Mouse (Mus musculus) hindbrain, embryonic 15.5 days (tissue): ENCODE results near the gene Bpnt1. TPM values are rescaled to one million over a fixed set of nuclear protein-coding genes. Genes with fewer than 3 reads are reported as not detected.
A peak's percentile ranks its signal among the peaks of the same experiment; 100 is the strongest.

ENCODE experiments used
- ATAC-seq: fragments of 200-750 bp; cut with Nextera tagmentation; 2 replicates; pipeline ENCODE4 v1.8.0; 2017; ENCODE audit warnings: low read depth, moderate number of reproducible peaks, moderate TSS enrichment; ENCODE audit not compliant: low FRiP score
- H3K27ac ChIP-seq: fragments of 300-500 bp; sonication (generic); replicated peaks from 2 replicates; pipeline ENCODE4 v1.5.1; 2015; ENCODE audit warnings: mild to moderate bottlenecking, inconsistent platforms
- H3K27me3 ChIP-seq: fragments of 300-500 bp; sonication (generic); 2 replicates; pipeline ENCODE4 v1.6.1; 2015; ENCODE audit warnings: control low read depth, inconsistent platforms
- H3K36me3 ChIP-seq: fragments of 300-500 bp; sonication (generic); 2 replicates; pipeline ENCODE4 v1.6.1; 2015; ENCODE audit warnings: control low read depth, inconsistent platforms
- H3K4me1 ChIP-seq: fragments of 300-500 bp; sonication (generic); replicated peaks from 2 replicates; pipeline ENCODE4 v1.6.1; 2015; ENCODE audit warnings: control low read depth, inconsistent platforms
- H3K4me2 ChIP-seq: fragments of 300-500 bp; sonication (generic); 2 replicates; pipeline ENCODE4 v1.6.1; 2015; ENCODE audit warnings: moderate library complexity, mild to moderate bottlenecking, inconsistent platforms
- H3K4me3 ChIP-seq: fragments of 300-500 bp; sonication (generic); 2 replicates; pipeline ENCODE4 v1.5.1; 2015; ENCODE audit warnings: mild to moderate bottlenecking, inconsistent platforms
- H3K9ac ChIP-seq: fragments of 300-500 bp; sonication (generic); 2 replicates; pipeline ENCODE4 v1.6.1; 2015; ENCODE audit warnings: inconsistent platforms
- H3K9me3 ChIP-seq: fragments of 300-500 bp; sonication (generic); 2 replicates; pipeline ENCODE4 v1.6.1; 2016; ENCODE audit warnings: control low read depth, inconsistent platforms
- whole genome bisulfite sequencing: fragments of 180-500 bp; shearing (Covaris S2); methylation state at CpG from one replicate; pipeline ENCODE4 v1.1.7; 2015; 5-methylcytosine and 5-hydroxymethylcytosine counted together
- polyA plus RNA-seq: library from polyadenylated mRNA; unstranded; fragments of >200 nt; fragmentation: Nextera tagmentation; extraction: Ambion mirVana; gene quantifications from 2 replicates; pipeline ENCODE4 v1.2.1, GENCODE M21; 2015

Bpnt1 gene
- 57.2 and 60.1 TPM in 2 replicates for polyA plus RNA-seq

GRCm38 (mm10) chr1:185331983-185332430 lies at the start of gene Bpnt1:
Bpnt1 (plus strand) TSS chr1:185332149.
- H3K27me3 ChIP-seq: no peaks in the 10 kb centered on the region
- peak within 1 kb of the TSS; percentile 58 for H3K9ac ChIP-seq
- H3K36me3 ChIP-seq: peaks cover 2% of the 10 kb centered on the region; the same call in 1 of the 2 replicates
- no peaks in the 10 kb centered on the region for H3K9me3 ChIP-seq
- ATAC-seq: peak; percentile 89
- H3K4me3 ChIP-seq: peak within 1 kb of the TSS; percentile 53
- H3K27ac ChIP-seq: peak within 1 kb of the TSS; percentile 84
- WGBS: under 1% methylated on average over 32 of the region's 32 CpGs
- H3K4me1 ChIP-seq: peaks cover 46% of the 10 kb centered on the region
- H3K4me2 ChIP-seq: peak within 1 kb of the TSS; percentile 61

- Histone ChIP-seq H3K4me1 (no peaks in the 10 kb centered on the region; the same call in 1 of the 2 replicates), H3K36me3 (peaks cover 79% of the 10 kb centered on the region), H3K4me2 (no peak overlapping the region), H3K9ac (no peak overlapping the region), H3K27me3 (no peaks in the 10 kb centered on the region), H3K9me3 (no peaks in the 10 kb centered on the region), H3K4me3 (no peak overlapping the region), H3K27ac (no peak overlapping the region)
- no peak for ATAC-seq
- WGBS: 88% methylated on average over 11 of the region's 11 CpGs
Measured at GRCm38 (mm10) chr1:185282846-185283245, 49.1 kb upstream of the Bpnt1 start.

- no peaks in the 10 kb centered on the region for H3K27me3 ChIP-seq
- H3K27ac ChIP-seq: no peak overlapping the region
- no peaks in the 10 kb centered on the region; the same call in 1 of the 2 replicates for H3K4me1 ChIP-seq
- H3K9ac ChIP-seq: no peak overlapping the region
- no peak overlapping the region for H3K4me2 ChIP-seq
- no peaks in the 10 kb centered on the region for H3K9me3 ChIP-seq
- H3K36me3 ChIP-seq: peaks cover 77% of the 10 kb centered on the region
- no peak overlapping the region for H3K4me3 ChIP-seq
- ATAC-seq: no peak
- WGBS: 88% methylated on average over 15 of the region's 15 CpGs
Measured at GRCm38 (mm10) chr1:185283247-185283646, 48.7 kb upstream of the Bpnt1 start.

GRCm38 (mm10) chr1:185284740-185285139 lies 47.2 kb upstream of the Bpnt1 start:
- 62% methylated on average over 4 of the region's 4 CpGs for WGBS
- peaks cover 65% of the 10 kb centered on the region for H3K36me3 ChIP-seq
- no peaks in the 10 kb centered on the region; the same call in 1 of the 2 replicates for H3K4me1 ChIP-seq
- ATAC-seq: peak; percentile 74
- H3K9ac ChIP-seq: no peak overlapping the region
- H3K27ac ChIP-seq: no peak overlapping the region
- no peak overlapping the region for H3K4me2 ChIP-seq
- no peak overlapping the region for H3K4me3 ChIP-seq
- no peaks in the 10 kb centered on the region for H3K9me3 ChIP-seq
- no peaks in the 10 kb centered on the region for H3K27me3 ChIP-seq

- H3K27me3 ChIP-seq: no peaks in the 10 kb centered on the region
- H3K27ac ChIP-seq: no peak overlapping the region
- 73% methylated on average over 4 of the region's 4 CpGs for WGBS
Measured at GRCm38 (mm10) chr1:185285171-185285570, 46.8 kb upstream of the Bpnt1 start.

GRCm38 (mm10) chr1:185287066-185287465 lies 44.9 kb upstream of the Bpnt1 start:
- 93% methylated on average over 20 of the region's 20 CpGs for WGBS
- Histone ChIP-seq H3K27me3 (no peaks in the 10 kb centered on the region), H3K27ac (no peak overlapping the region), H3K4me2 (no peak overlapping the region), H3K36me3 (peaks cover 44% of the 10 kb centered on the region), H3K9ac (no peak overlapping the region), H3K4me3 (no peak overlapping the region), H3K4me1 (no peaks in the 10 kb centered on the region; the same call in 1 of the 2 replicates), H3K9me3 (no peaks in the 10 kb centered on the region)
- ATAC-seq: no peak

More at GRCm38 (mm10) chr1:185285171-185285570, 46.8 kb upstream of the Bpnt1 start:
- H3K9ac ChIP-seq: no peak overlapping the region
- ATAC-seq: peak; percentile 65; the same call in 1 of the 2 replicates
- no peaks in the 10 kb centered on the region; the same call in 1 of the 2 replicates for H3K4me1 ChIP-seq
- no peak overlapping the region for H3K4me2 ChIP-seq
- H3K4me3 ChIP-seq: no peak overlapping the region
- H3K36me3 ChIP-seq: peaks cover 61% of the 10 kb centered on the region
- H3K9me3 ChIP-seq: no peaks in the 10 kb centered on the region

GRCm38 (mm10) chr1:185289231-185289630 lies 42.7 kb upstream of the Bpnt1 start:
- no peak for ATAC-seq
- no peak overlapping the region for H3K9ac ChIP-seq
- 84% methylated on average over 5 of the region's 5 CpGs for WGBS
- H3K9me3 ChIP-seq: no peaks in the 10 kb centered on the region
- no peaks in the 10 kb centered on the region; the same call in 1 of the 2 replicates for H3K4me1 ChIP-seq
- no peaks in the 10 kb centered on the region for H3K27me3 ChIP-seq
- H3K4me3 ChIP-seq: no peak overlapping the region
- peaks cover 37% of the 10 kb centered on the region for H3K36me3 ChIP-seq
- H3K27ac ChIP-seq: no peak overlapping the region
- H3K4me2 ChIP-seq: no peak overlapping the region

GRCm38 (mm10) chr1:185291336-185291735 lies 40.6 kb upstream of the Bpnt1 start:
- no peaks in the 10 kb centered on the region for H3K9me3 ChIP-seq
- no peak overlapping the region for H3K4me2 ChIP-seq
- no peak overlapping the region for H3K4me3 ChIP-seq
- no peak overlapping the region for H3K27ac ChIP-seq
- H3K27me3 ChIP-seq: no peaks in the 10 kb centered on the region
- H3K9ac ChIP-seq: no peak overlapping the region
- no peak for ATAC-seq
- 65% methylated on average over 4 of the region's 4 CpGs for WGBS
- no peaks in the 10 kb centered on the region for H3K4me1 ChIP-seq
- H3K36me3 ChIP-seq: peaks cover 43% of the 10 kb centered on the region

- H3K4me1 ChIP-seq: no peaks in the 10 kb centered on the region
- H3K27ac ChIP-seq: no peak overlapping the region
- H3K9ac ChIP-seq: no peak overlapping the region
- no peak for ATAC-seq
- no peaks in the 10 kb centered on the region for H3K27me3 ChIP-seq
- WGBS: 92% methylated on average over 10 of the region's 10 CpGs
- H3K9me3 ChIP-seq: no peaks in the 10 kb centered on the region
- peaks cover 46% of the 10 kb centered on the region for H3K36me3 ChIP-seq
- H3K4me3 ChIP-seq: no peak overlapping the region
- H3K4me2 ChIP-seq: no peak overlapping the region
Measured at GRCm38 (mm10) chr1:185292646-185293360, 39.1 kb upstream of the Bpnt1 start.

GRCm38 (mm10) chr1:185296850-185297249 lies 35.1 kb upstream of the Bpnt1 start:
- no peaks in the 10 kb centered on the region for H3K27me3 ChIP-seq
- no peaks in the 10 kb centered on the region for H3K4me1 ChIP-seq
- H3K36me3 ChIP-seq: peaks cover 44% of the 10 kb centered on the region
- no peak overlapping the region for H3K4me2 ChIP-seq
- no peak for ATAC-seq
- H3K27ac ChIP-seq: no peak overlapping the region
- 91% methylated on average over 7 of the region's 7 CpGs for WGBS
- no peaks in the 10 kb centered on the region for H3K9me3 ChIP-seq
- H3K4me3 ChIP-seq: no peak overlapping the region
- no peak overlapping the region for H3K9ac ChIP-seq

GRCm38 (mm10) chr1:185298496-185298895 lies 33.5 kb upstream of the Bpnt1 start:
- Histone ChIP-seq H3K9ac (no peak overlapping the region), H3K4me1 (no peaks in the 10 kb centered on the region), H3K4me3 (no peak overlapping the region), H3K36me3 (peaks cover 46% of the 10 kb centered on the region), H3K4me2 (no peak overlapping the region), H3K27ac (no peak overlapping the region), H3K9me3 (no peaks in the 10 kb centered on the region), H3K27me3 (no peaks in the 10 kb centered on the region)
- ATAC-seq: no peak
- WGBS: 94% methylated on average over 8 of the region's 8 CpGs

- Histone ChIP-seq H3K27me3 (no peaks in the 10 kb centered on the region), H3K4me2 (no peak overlapping the region), H3K4me3 (no peak overlapping the region), H3K4me1 (no peaks in the 10 kb centered on the region), H3K36me3 (peaks cover 23% of the 10 kb centered on the region; the same call in 1 of the 2 replicates), H3K9ac (no peak overlapping the region), H3K27ac (no peak overlapping the region), H3K9me3 (no peaks in the 10 kb centered on the region)
- WGBS: 91% methylated on average over 6 of the region's 6 CpGs
- no peak for ATAC-seq
Measured at GRCm38 (mm10) chr1:185302816-185303215, 29.1 kb upstream of the Bpnt1 start.
